Mouse (Mus musculus) erythroblast, adult 5-6 weeks (primary cell): ENCODE measurements around the gene G6pdx. TPM values are rescaled to one million over a fixed set of nuclear protein-coding genes. Genes with fewer than 3 reads are reported as not detected.

Experiments used
- ATAC-seq: replicated peaks from 2 replicates; pipeline ENCODE4 v1.8.0; 2016; ENCODE audit warnings: moderate number of reproducible peaks, mild to moderate bottlenecking, moderate TSS enrichment, inconsistent platforms; ENCODE audit not compliant: poor library complexity, low FRiP score, severe bottlenecking
- total RNA-seq, 2 experiments: library from RNA; stranded (forward) in 1 of 2; stranded (reverse) in 1 of 2; fragments of 150-400 nt in 1 of 2; fragments of 200-764, 138-1000 nt in 1 of 2; gene quantifications; 2 replicates each; pipeline versions ENCODE4 v1.2.3 to v1.2.4; 2015 to 2017; ENCODE audit warnings: low replicate concordance in 2 of 2

Gene G6pdx
- 89.3 and 104 TPM in 2 replicates for total RNA-seq (2015; ENCODE audit: low replicate concordance)
- 46.4 and 58.4 TPM in 2 replicates for total RNA-seq (2017; ENCODE audit: low replicate concordance)

GRCm38 (mm10) chrX:74428826-74429276, at the start of gene G6pdx:
G6pdx (minus strand) TSS chrX:74429194.
- ATAC-seq: peak; percentile 84

DNA sequence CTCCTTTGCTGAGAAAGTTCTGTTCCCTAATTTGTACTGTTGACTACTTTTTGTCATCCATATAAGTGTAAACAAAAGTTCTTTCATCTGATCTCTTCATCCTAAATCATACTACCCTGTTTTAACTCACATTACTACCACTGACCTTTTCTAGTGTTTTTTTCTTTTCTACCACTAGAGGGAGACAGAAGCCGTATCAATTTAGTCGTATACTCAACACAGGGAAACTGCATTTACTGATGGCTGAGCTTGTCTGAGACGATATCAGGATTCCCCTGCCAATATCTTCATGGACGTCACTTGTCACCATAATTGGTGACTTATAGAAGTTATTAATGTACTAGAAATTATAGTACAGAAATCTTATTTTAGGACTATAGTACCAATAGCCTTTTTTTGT, 23.8 kb upstream of the G6pdx start:
- peak; percentile 79; the same call in 1 of the 2 replicates for ATAC-seq

GRCm38 (mm10) chrX:74451157-74451912, 22.3 kb upstream of the G6pdx start:
- ATAC-seq: no peak

DNA sequence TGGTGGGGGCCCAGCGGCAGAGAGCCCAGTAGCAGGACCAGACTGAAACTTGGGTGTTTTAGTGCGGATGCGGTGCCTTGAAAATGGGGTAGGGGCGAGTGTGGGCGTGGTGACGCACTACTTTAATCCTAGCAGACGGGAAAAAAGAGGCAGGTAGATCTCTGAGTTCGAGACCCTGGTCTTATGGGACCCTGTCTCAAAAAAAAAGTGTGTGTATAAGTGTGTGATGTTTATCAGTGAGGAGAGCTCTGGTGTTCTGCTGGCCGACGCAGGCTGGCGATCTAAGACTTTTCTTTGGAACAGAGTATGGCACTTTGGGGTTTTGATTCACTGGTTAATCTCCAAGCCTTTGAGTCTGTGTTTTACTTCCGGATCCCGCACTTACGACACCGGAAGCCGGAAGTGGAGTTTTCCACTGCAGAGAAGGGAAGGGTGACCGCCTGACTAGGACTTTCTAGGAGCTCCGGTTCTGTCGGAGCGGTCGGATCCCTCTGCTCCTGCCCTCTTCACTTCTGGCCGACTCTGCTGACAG, 362 bp upstream of the G6pdx start:
- peak; percentile 61 for ATAC-seq

GRCm38 (mm10) chrX:74428146-74428825, 708 bp downstream of the G6pdx start:
- peak; percentile 5; the same call in 1 of the 2 replicates for ATAC-seq

DNA sequence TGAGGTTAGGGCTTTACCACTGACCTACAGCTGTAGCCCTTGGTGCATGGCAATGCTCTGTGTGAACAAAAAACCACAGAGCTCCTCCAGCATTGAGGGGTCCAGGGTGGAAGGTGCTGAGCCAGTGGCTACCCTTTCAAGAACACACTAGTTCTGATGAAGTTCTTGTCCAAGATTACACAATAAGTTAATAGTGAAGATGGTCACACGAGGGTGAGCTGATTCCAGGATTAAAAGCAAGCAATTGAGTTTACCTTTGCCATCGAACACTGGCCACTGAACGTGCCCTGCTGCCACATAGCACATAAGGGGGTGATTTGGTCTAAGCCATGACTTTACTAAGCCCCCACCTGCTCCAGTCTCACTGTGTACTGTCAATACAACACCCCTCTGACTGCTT, 1.9 kb downstream of the G6pdx start:
- no peak for ATAC-seq

DNA sequence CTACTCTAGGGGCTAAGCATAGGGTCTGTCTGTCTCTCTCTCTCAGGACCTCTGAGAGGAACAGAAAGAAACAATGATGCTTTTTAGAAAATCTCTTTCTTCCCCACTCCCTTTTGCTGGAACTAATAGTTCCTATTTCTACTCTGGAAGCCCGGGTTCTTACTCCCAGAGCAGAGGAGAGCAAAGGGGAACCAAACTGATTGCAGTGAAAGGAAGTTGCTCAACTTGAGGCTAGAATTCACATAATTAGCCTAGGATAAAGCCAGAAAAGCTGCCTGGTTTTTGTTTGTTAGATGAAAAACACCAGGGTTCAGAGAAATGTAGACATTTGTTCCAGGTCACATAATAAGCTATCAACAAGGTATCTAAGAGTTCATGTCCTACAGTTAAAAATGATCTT, 2.7 kb downstream of the G6pdx start:
- no peak for ATAC-seq

DNA sequence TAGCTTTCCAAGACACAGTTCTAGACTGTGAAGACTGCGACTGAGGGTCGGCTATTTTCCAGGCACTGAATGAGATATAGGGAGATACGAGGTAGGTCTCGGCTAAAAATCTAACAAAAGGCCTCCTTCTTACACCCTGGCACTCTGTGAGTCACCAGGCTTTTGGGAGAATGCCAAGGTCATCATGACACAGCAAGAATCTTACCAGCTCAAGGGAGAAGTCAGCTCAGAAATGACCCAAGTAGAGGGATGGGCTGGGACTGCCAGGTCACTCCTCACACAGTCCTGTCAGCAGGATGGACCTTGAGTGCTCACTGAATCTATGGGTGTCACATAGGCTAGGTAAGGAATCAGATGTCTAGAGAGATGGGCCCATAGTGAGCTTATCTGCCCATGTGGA, 3.8 kb downstream of the G6pdx start:
- peak; percentile 60 for ATAC-seq

- ATAC-seq: no peak
These were observed 4.6 kb downstream of the G6pdx start for GRCm38 (mm10) chrX:74424443-74424842.

- ATAC-seq: peak; percentile 90
These were observed 15.6 kb downstream of the G6pdx start for GRCm38 (mm10) chrX:74413377-74413776.

DNA sequence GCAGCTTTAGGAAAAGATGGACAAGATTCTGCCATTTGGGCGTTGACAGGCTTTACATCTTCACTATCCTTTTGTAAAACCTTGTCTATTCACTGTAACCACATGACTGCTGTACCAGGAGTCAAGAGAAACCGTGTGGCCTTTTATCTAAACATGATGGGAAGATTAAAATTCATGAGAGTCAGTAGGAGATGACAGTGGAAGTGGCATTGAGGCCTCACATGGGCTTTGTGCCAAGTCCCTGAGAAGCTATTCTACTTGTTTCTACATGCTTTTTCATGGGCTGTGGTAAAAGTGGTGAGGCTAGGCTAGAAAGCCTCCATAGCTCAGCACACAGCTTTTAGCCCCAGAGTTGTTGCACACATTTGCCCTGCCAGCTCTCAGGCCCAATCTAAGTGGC, 20.7 kb downstream of the G6pdx start:
- no peak for ATAC-seq

DNA sequence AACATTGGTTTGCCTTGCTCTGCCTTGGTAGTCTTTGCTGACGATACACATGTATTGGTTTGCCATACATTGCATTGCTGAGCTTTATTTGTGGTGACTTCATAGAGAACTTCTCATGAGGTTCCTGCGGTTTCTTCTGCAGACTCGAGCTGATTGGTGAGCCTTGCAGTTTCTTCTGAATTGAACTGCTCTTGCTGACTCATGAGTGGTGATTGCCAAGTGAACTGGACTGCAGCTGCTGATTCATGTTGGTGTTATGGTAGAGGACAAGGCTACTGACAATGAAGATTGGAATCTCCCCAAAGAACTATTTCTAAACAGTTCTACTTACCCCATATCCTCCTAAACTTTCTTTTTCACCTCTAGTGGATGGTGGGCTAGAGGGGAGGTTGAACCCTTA, 28.9 kb downstream of the G6pdx start:
- ATAC-seq: no peak

DNA sequence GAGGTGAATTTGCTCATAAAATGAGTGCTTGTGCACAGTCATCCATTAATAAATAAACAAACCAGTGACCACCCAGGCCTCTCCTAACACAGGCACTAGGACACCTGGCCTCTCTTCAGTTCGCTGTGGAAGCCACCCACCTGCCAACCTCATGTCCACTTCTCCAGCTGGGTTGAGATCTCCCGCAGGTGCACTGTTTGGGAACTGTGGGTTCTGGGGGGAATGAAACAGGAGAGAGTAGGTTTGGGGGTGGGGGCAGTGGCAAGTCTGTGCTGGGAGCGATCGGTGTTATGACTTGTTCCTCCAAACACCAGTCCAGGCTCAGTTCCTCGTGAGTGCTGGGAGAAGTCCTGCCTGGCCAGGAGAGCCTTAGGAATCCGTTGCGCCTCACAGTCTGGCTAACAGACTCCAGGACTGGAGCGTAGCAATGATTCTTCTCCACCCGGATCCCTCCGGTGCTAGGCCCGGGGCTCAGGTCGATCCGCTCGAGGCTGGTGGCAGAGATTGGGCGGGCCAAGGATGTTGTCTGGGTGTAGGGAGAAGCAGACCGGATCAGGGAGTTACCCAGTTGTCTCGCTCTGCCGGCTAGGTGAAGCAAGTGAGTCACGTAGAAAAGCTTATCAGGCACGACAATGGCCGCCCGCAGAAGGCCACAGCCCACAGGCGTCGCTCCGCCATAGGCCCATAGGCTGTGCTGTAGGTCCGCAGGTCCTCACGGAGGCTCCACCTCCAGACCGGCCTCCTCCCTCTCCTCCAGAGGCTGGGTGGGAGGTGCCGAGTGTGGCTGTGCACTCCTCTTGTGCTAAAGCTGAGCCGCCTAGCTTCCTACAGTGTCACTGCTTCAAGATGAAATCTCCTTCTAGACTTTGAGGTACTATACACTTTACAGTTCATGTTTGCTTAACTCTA, 36.2 kb downstream of the G6pdx start, which contains the start of the genes Fam3a and Ikbkg:
Fam3a (minus strand) TSS at position 738 of the 909 bp plus-strand sequence.
Ikbkg (plus strand) TSS at position 756 of the 909 bp plus-strand sequence.
- ATAC-seq: peak; percentile 100

GRCm38 (mm10) chrX:74388153-74388552, 40.8 kb downstream of the G6pdx start:
- no peak for ATAC-seq

DNA sequence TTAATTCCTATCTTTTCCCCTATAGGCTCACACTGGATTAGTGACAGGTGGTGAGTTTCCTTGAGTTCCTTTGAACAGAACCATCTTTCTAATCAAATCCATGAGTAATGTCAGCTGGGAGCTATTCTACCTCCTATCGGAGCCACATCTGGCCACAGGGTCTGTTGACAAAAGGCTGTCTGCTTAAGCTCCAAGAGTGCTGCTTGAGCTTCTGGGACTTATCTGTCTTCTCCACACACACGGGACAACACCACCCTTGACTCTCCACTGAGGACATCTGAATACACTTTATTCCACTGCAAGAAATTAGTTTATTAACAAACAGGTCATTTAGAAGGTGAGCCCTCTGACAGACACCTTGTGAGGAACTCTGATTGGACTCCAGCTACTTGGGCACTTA, 44.5 kb downstream of the G6pdx start:
- peak; percentile 65 for ATAC-seq

- ATAC-seq: peak; percentile 96
These were observed 56.0 kb downstream of the G6pdx start, which contains the start of the genes Ubl4a and Slc10a3 for GRCm38 (mm10) chrX:74372888-74373549. Ubl4a (minus strand) TSS chrX:74373218. Slc10a3 (minus strand) TSS chrX:74373349.

- ATAC-seq: peak; percentile 70
These were observed 60.6 kb downstream of the G6pdx start for GRCm38 (mm10) chrX:74368209-74368909.

DNA sequence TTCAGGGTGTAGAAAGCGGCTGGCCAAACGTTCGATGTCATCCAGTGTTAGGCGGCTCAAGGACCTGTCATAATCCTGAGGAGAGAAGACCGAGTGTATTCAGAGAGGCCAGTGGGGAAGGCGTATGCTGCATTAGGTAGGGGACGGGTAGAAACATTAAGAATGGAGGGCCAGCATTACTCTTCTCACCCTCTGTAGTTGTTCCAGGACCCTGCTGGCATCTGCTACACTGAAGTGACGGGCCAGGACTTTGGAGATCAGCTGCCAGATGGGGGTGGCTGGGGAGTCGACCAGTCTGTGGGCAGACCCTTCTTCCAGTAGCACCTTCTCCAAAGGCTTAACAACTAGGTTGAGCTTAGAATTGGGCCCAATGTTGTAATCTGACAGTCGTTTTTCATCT, 61.5 kb downstream of the G6pdx start:
- ATAC-seq: no peak; the same call in 1 of the 2 replicates
